Mouse (Mus musculus) embryonic facial prominence, embryonic 11.5 days (tissue): ENCODE data around the gene Tmcc2. TPM values are rescaled to one million over a fixed set of nuclear protein-coding genes. Genes with fewer than 3 reads are reported as not detected.

Experiments used
- ATAC-seq: fragments of 200-750 bp; cut with Nextera tagmentation; replicated peaks from 2 replicates; pipeline ENCODE4 v1.8.0; 2017; ENCODE audit warnings: low read depth; ENCODE audit not compliant: insufficient number of reproducible peaks, low FRiP score, low TSS enrichment
- DNase-seq: peaks from one replicate; pipeline ENCODE4 v3.0.0-alpha.2; 2015; ENCODE audit warnings: low spot score
- H3K27ac ChIP-seq: fragments of 300-500 bp; sonication (generic); replicated peaks from 2 replicates; pipeline ENCODE4 v1.5.1; 2014; ENCODE audit warnings: mild to moderate bottlenecking, low read depth, low read length, control low read depth
- H3K27me3 ChIP-seq: fragments of 300-500 bp; sonication (generic); 2 replicates; pipeline ENCODE4 v1.6.1; 2014; ENCODE audit warnings: mild to moderate bottlenecking, low read length, moderate library complexity, mixed read lengths; ENCODE audit not compliant: control insufficient read depth, insufficient read depth
- H3K36me3 ChIP-seq: fragments of 300-500 bp; sonication (generic); replicated peaks from 2 replicates; pipeline ENCODE4 v1.6.1; 2014; ENCODE audit warnings: low read depth, mild to moderate bottlenecking, low read length, moderate library complexity, mixed read lengths; ENCODE audit not compliant: control insufficient read depth, insufficient read depth
- H3K4me1 ChIP-seq: fragments of 300-500 bp; sonication (generic); 2 replicates; pipeline ENCODE4 v1.6.1; 2014; ENCODE audit warnings: low read length, mixed read lengths; ENCODE audit not compliant: control insufficient read depth, insufficient read depth
- H3K4me2 ChIP-seq: fragments of 300-500 bp; sonication (generic); 2 replicates; pipeline ENCODE4 v1.6.1; 2014; ENCODE audit warnings: low read depth, mild to moderate bottlenecking, control low read depth, low read length, moderate library complexity
- H3K4me3 ChIP-seq: fragments of 300-500 bp; sonication (generic); 2 replicates; pipeline ENCODE4 v1.5.1; 2014; ENCODE audit warnings: low read depth, low read length, control low read depth
- H3K9ac ChIP-seq: fragments of 300-500 bp; sonication (generic); replicated peaks from 2 replicates; pipeline ENCODE4 v1.6.1; 2014; ENCODE audit warnings: mild to moderate bottlenecking, control low read depth, low read length
- H3K9me3 ChIP-seq: fragments of 300-500 bp; sonication (generic); replicated peaks from 2 replicates; pipeline ENCODE4 v1.6.1; 2016; ENCODE audit warnings: mild to moderate bottlenecking, low read length, inconsistent platforms, mixed read lengths; ENCODE audit not compliant: control insufficient read depth
- WGBS: fragments of 180-500 bp; shearing (Covaris S2); extraction: QIAGEN DNeasy Blood & Tissue Kit; methylation state at CpG from one replicate; pipeline ENCODE4 v1.1.7; 2014; 5-methylcytosine and 5-hydroxymethylcytosine counted together
- polyA plus RNA-seq: library from polyadenylated mRNA; unstranded; fragments of >200 nt; fragmentation: Nextera tagmentation; extraction: Ambion mirVana; gene quantifications from 2 replicates; pipeline ENCODE4 v1.2.1, GENCODE M21; 2014

The Tmcc2 gene
- polyA plus RNA-seq, 1 experiment from 2014 or later, result 6.8 TPM

DNA sequence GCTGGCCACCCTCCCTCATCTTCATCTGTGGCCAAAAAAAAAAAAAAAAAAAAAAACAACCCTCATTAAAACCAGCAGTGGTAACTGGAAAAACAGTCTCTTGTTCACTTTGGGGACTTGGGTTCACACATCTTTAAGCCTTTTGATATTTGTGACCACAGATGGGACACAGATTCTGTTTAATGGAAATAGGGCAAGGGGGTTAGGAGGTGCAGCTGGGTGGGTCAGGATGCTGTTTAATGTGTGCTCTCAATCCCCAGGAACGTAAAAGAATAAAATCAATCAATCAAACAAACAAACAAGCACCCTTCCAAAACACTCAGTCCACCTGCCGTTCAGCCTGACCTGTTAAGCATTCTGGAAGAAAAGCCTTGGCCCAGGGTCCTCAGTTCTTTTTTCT lies 57.9 kb downstream of the Tmcc2 start:
- Histone ChIP-seq H3K27ac (peak overlapping the region; percentile 72), H3K4me2 (no peak overlapping the region), H3K9me3 (no peaks in the 10 kb centered on the region), H3K36me3 (no peaks in the 10 kb centered on the region; the same call in 1 of the 2 replicates), H3K27me3 (no peaks in the 10 kb centered on the region), H3K4me1 (peaks cover 3% of the 10 kb centered on the region; the same call in 1 of the 2 replicates), H3K9ac (no peak overlapping the region), H3K4me3 (no peak overlapping the region)
- 12% methylated on average over 2 of the region's 2 CpGs for WGBS
- DNase-seq (no peak), ATAC-seq (no peak)

- Histone ChIP-seq H3K9ac (no peak overlapping the region), H3K27ac (no peak overlapping the region), H3K27me3 (no peaks in the 10 kb centered on the region), H3K4me1 (peaks cover 3% of the 10 kb centered on the region; the same call in 1 of the 2 replicates), H3K36me3 (no peaks in the 10 kb centered on the region; the same call in 1 of the 2 replicates), H3K4me3 (no peak overlapping the region), H3K9me3 (no peaks in the 10 kb centered on the region), H3K4me2 (no peak overlapping the region)
- WGBS, result 79% methylated on average over 17 of the region's 17 CpGs
- ATAC-seq, result no peak
- DNase-seq, result no peak
Observed at GRCm38 (mm10) chr1:132331283-132331682, 59.8 kb downstream of the Tmcc2 start.

DNA sequence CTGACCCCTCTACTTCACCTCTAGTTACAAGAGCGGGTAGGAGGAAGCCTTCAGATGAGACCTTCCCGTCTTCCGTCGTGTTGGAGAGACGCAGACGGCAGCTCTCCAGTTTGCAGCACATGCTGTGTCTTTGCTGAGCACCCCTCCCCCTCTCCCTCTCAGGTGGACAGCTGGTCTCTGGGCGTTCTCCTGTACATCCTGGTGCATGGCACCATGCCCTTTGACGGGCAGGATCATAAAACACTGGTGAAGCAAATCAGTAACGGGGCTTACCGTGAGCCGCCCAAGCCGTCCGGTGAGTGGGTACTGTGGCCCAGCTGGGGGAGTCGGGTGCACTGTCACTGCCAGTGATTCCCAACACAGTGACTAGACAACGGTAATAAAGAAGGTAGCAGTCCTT lies 60.7 kb downstream of the Tmcc2 start:
- Histone ChIP-seq H3K36me3 (no peaks in the 10 kb centered on the region; the same call in 1 of the 2 replicates), H3K27me3 (no peaks in the 10 kb centered on the region), H3K4me1 (peaks cover 3% of the 10 kb centered on the region; the same call in 1 of the 2 replicates), H3K9me3 (no peaks in the 10 kb centered on the region), H3K4me2 (no peak overlapping the region), H3K9ac (no peak overlapping the region), H3K4me3 (no peak overlapping the region), H3K27ac (no peak overlapping the region)
- 84% methylated on average over 15 of the region's 15 CpGs for WGBS
- ATAC-seq (no peak), DNase-seq (no peak)

DNA sequence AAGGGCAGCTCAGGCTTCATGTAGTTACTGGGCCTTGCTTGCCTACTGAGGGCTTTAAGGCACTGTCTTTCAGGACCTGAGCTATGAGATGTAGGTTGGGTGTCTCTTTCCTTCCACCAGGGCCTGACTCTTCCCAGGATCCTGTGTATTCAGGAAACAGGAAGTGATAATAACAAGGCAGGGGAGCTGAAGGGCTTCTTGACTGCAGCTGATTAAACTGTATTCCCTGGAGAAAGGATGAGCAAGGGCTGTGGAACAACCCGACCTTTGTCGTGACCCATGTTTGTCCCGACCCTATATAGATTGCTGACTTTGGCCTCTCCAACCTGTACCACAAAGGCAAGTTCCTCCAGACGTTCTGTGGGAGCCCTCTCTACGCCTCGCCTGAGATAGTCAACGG lies 61.4 kb downstream of the Tmcc2 start:
- no peak for DNase-seq
- WGBS, result 83% methylated on average over 7 of the region's 7 CpGs
- H3K36me3 ChIP-seq, result no peaks in the 10 kb centered on the region; the same call in 1 of the 2 replicates
- peaks cover 3% of the 10 kb centered on the region; the same call in 1 of the 2 replicates for H3K4me1 ChIP-seq
- H3K27me3 ChIP-seq, result no peaks in the 10 kb centered on the region
- H3K27ac ChIP-seq, result no peak overlapping the region
- H3K9ac ChIP-seq, result no peak overlapping the region
- H3K4me3 ChIP-seq, result no peak overlapping the region
- H3K9me3 ChIP-seq, result no peaks in the 10 kb centered on the region
- H3K4me2 ChIP-seq, result no peak overlapping the region
- ATAC-seq, result no peak

DNA sequence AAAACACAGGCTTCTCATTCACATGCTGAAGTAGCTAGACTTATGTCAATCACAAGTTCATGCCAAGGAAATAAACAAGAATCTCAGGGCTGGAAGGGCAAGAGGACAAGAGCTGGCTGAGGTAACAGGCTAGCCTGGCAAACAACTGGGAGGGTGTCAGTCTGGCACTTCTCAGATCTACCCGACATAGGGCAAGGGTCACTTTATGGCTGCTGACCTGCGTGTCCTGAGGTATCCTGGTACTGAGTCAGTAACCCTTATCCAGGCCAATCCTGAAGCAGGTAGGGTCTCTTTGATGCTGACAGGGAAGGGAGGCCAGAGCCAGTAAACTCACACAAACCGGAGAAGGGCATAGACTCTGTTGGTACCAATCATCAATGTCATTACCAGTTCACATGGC lies 62.5 kb downstream of the Tmcc2 start:
- no peak overlapping the region for H3K4me2 ChIP-seq
- H3K27me3 ChIP-seq, result no peaks in the 10 kb centered on the region
- no peaks in the 10 kb centered on the region for H3K9me3 ChIP-seq
- no peak overlapping the region for H3K9ac ChIP-seq
- H3K36me3 ChIP-seq, result no peaks in the 10 kb centered on the region; the same call in 1 of the 2 replicates
- DNase-seq (no peak), ATAC-seq (no peak)
- H3K4me3 ChIP-seq, result no peak overlapping the region
- H3K27ac ChIP-seq, result no peak overlapping the region
- 84% methylated on average over 3 of the region's 3 CpGs for WGBS
- H3K4me1 ChIP-seq, result no peaks in the 10 kb centered on the region

- no peak overlapping the region for H3K4me3 ChIP-seq
- H3K9me3 ChIP-seq, result no peaks in the 10 kb centered on the region
- 0 out of 2 replicates have a peak overlapping the region, but pooled peaks have one; percentile 2 for H3K9ac ChIP-seq
- H3K4me1 ChIP-seq, result no peaks in the 10 kb centered on the region
- H3K36me3 ChIP-seq, result no peaks in the 10 kb centered on the region; the same call in 1 of the 2 replicates
- no peak for DNase-seq
- no peak overlapping the region for H3K27ac ChIP-seq
- H3K4me2 ChIP-seq, result no peak overlapping the region
- H3K27me3 ChIP-seq, result no peaks in the 10 kb centered on the region
- no peak for ATAC-seq
- 89% methylated on average over 17 of the region's 17 CpGs for WGBS
Observed at GRCm38 (mm10) chr1:132327477-132327876, 63.6 kb downstream of the Tmcc2 start.

- Histone ChIP-seq H3K36me3 (no peaks in the 10 kb centered on the region; the same call in 1 of the 2 replicates), H3K4me3 (no peak overlapping the region), H3K27ac (no peak overlapping the region), H3K9me3 (no peaks in the 10 kb centered on the region), H3K4me1 (no peaks in the 10 kb centered on the region), H3K9ac (no peak overlapping the region), H3K27me3 (no peaks in the 10 kb centered on the region), H3K4me2 (no peak overlapping the region)
- ATAC-seq (no peak), DNase-seq (no peak)
- WGBS, result 72% methylated on average over 9 of the region's 9 CpGs
Observed at GRCm38 (mm10) chr1:132326777-132327176, 64.3 kb downstream of the Tmcc2 start.

GRCm38 (mm10) chr1:132322711-132323542 lies 68.2 kb downstream of the Tmcc2 start:
- ATAC-seq, result peak; percentile 93
- DNase-seq, result peak; percentile 75
- Histone ChIP-seq H3K4me2 (no peak overlapping the region), H3K4me1 (no peaks in the 10 kb centered on the region), H3K36me3 (no peaks in the 10 kb centered on the region), H3K27me3 (no peaks in the 10 kb centered on the region), H3K9me3 (no peaks in the 10 kb centered on the region), H3K4me3 (no peak overlapping the region), H3K9ac (no peak overlapping the region), H3K27ac (peak overlapping the region; percentile 56)
- 19% methylated on average over 13 of the region's 13 CpGs for WGBS
